Mouse (Mus musculus): ENCODE measurements around the gene Rpn1. TPM values are rescaled to one million over a fixed set of nuclear protein-coding genes. Genes with fewer than 3 reads are reported as not detected.

Gene Rpn1
- polyA plus RNA-seq, 1 experiment from 2014 or later: 173 TPM

DNA sequence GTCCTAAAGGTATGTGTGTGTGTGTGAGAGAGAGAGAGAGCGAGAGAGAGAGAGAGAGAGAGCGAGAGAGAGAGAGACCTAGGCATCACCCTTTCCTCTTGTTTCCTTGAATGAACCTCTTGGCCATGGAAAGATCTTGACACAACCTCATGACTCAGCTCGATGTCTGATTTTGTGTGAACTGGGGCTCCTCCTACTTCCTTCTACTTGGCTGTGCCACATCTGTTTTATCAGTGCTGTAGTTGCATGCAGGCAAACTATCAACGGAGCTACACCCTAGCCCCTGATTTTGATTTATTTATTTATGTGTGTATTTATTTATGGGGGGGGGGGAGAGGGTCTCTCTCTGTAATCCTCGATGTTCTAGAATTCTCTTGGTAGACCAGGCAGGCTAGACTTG is 36.4 kb upstream of the Rpn1 start:
- no peaks in the 10 kb centered on the region for H3K27me3 ChIP-seq (ENCODE audit: control insufficient read depth, insufficient read depth, low read depth, low read length)
- H3K36me3 ChIP-seq (ENCODE audit: control insufficient read depth, insufficient read depth): no peaks in the 10 kb centered on the region
- no peak overlapping the region for H3K4me2 ChIP-seq (ENCODE audit: low read depth, low read length)
- H3K27ac ChIP-seq (ENCODE audit: low read length): no peak overlapping the region; the same call in 1 of the 2 replicates
- H3K4me3 ChIP-seq (ENCODE audit: low read depth, low read length): no peak overlapping the region
- ATAC-seq (ENCODE audit: low read depth): no peak
- WGBS (ENCODE audit: insufficient replicate concordance): 27% methylated on average over 5 of the region's 5 CpGs
- peaks cover 27% of the 10 kb centered on the region for H3K4me1 ChIP-seq (ENCODE audit: control insufficient read depth, low read depth, low read length)
- no peak overlapping the region for H3K9ac ChIP-seq (ENCODE audit: low read depth, low read length)
- no peaks in the 10 kb centered on the region for H3K9me3 ChIP-seq (replicated peaks; ENCODE audit: control insufficient read depth, low read length)

DNA sequence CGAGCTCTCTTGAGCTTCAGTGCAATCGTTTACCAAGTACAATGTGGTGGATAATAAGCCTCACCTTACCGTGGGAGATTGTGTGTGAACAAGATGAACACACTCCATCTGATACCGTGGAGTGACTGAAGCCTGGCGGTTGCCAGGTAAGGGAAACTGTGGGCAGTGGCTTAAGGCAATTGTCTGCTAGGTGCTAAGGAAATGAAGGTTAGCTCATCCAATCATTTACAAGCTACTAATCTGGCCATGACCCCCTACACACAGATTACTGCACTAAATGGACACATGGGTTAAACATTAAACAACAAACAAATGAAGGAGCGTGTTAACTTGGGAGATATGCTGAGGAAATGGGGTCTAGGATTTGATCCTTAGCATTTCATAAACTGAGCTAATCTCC is 35.3 kb upstream of the Rpn1 start:
- H3K9me3 ChIP-seq (replicated peaks; ENCODE audit: control insufficient read depth, low read length): no peaks in the 10 kb centered on the region
- H3K4me1 ChIP-seq (ENCODE audit: control insufficient read depth, low read depth, low read length): peaks cover 16% of the 10 kb centered on the region
- no peak overlapping the region for H3K4me3 ChIP-seq (ENCODE audit: low read depth, low read length)
- H3K4me2 ChIP-seq (ENCODE audit: low read depth, low read length): peak overlapping the region; percentile 21; the same call in 1 of the 2 replicates
- ATAC-seq (ENCODE audit: low read depth): peak; percentile 39
- no peaks in the 10 kb centered on the region for H3K27me3 ChIP-seq (ENCODE audit: control insufficient read depth, insufficient read depth, low read depth, low read length)
- H3K27ac ChIP-seq (ENCODE audit: low read length): peak overlapping the region; percentile 64
- H3K9ac ChIP-seq (ENCODE audit: low read depth, low read length): no peak overlapping the region
- no peaks in the 10 kb centered on the region for H3K36me3 ChIP-seq (ENCODE audit: control insufficient read depth, insufficient read depth)
- 60% methylated on average over 6 of the region's 6 CpGs for WGBS (ENCODE audit: insufficient replicate concordance)

- Histone ChIP-seq H3K4me3 (ENCODE audit: low read depth, low read length) (no peak overlapping the region), H3K9me3 (replicated peaks; ENCODE audit: control insufficient read depth, low read length) (no peaks in the 10 kb centered on the region), H3K27ac (ENCODE audit: low read length) (no peak overlapping the region), H3K4me2 (ENCODE audit: low read depth, low read length) (no peak overlapping the region), H3K36me3 (ENCODE audit: control insufficient read depth, insufficient read depth) (no peaks in the 10 kb centered on the region), H3K9ac (ENCODE audit: low read depth, low read length) (no peak overlapping the region), H3K4me1 (ENCODE audit: control insufficient read depth, low read depth, low read length) (peaks cover 10% of the 10 kb centered on the region), H3K27me3 (ENCODE audit: control insufficient read depth, insufficient read depth, low read depth, low read length) (no peaks in the 10 kb centered on the region)
- 82% methylated on average over 5 of the region's 5 CpGs for WGBS (ENCODE audit: insufficient replicate concordance)
- no peak for ATAC-seq (ENCODE audit: low read depth)
Measured at GRCm38 (mm10) chr6:88051206-88051605, 33.1 kb upstream of the Rpn1 start.

- no peaks in the 10 kb centered on the region for H3K9me3 ChIP-seq (replicated peaks; ENCODE audit: control insufficient read depth, low read length)
- no peak overlapping the region for H3K4me3 ChIP-seq (ENCODE audit: low read depth, low read length)
- H3K9ac ChIP-seq (ENCODE audit: low read depth, low read length): no peak overlapping the region
- WGBS (ENCODE audit: insufficient replicate concordance): 36% methylated on average over 11 of the region's 11 CpGs
- 0 out of 2 replicates have a peak, but pooled peaks have one; percentile 20 for ATAC-seq (ENCODE audit: low read depth)
- H3K4me2 ChIP-seq (ENCODE audit: low read depth, low read length): no peak overlapping the region
- no peaks in the 10 kb centered on the region for H3K36me3 ChIP-seq (ENCODE audit: control insufficient read depth, insufficient read depth)
- H3K4me1 ChIP-seq (ENCODE audit: control insufficient read depth, low read depth, low read length): peaks cover 4% of the 10 kb centered on the region; the same call in 1 of the 2 replicates
- no peaks in the 10 kb centered on the region for H3K27me3 ChIP-seq (ENCODE audit: control insufficient read depth, insufficient read depth, low read depth, low read length)
- H3K27ac ChIP-seq (ENCODE audit: low read length): 0 out of 2 replicates have a peak overlapping the region, but pooled peaks have one; percentile 15
Measured at GRCm38 (mm10) chr6:88053228-88054080, 30.8 kb upstream of the Rpn1 start.

DNA sequence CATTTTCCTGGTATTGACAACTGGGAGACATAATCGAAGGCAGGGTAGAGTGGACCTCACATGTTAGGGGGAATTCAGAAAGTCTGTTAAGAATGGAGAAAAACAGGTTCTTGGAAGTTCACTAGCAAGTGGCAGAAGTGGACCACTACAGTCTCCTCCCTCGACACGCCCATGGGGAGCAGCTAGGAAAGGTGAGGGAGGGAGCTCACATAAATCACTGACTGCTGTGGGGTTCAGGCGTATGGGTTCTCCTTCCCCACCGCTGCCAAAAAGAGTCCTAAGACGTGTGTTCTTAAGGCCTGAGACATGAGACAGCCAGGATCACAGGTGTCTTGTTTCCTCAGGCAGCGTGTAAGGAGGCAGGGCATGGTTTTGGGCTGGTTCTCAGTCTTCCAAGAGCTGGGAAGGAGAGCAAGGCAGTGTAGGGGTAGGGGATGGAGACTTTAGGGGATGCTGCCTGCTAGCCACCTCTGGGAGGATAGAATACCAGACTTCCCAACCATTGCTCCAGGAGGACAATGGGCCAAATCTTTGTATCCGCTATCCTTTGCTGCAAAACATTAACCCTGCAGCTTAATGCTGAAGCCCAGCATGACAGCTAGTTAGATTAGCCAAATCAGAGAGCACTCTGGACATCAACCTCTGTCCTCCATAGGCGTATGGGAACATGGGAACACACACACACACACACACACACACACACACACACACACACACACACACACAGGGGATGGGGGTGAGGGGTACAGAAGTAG is 30.0 kb upstream of the Rpn1 start:
- no peak for ATAC-seq (ENCODE audit: low read depth)
- Histone ChIP-seq H3K4me1 (ENCODE audit: control insufficient read depth, low read depth, low read length) (peaks cover 4% of the 10 kb centered on the region; the same call in 1 of the 2 replicates), H3K4me2 (ENCODE audit: low read depth, low read length) (no peak overlapping the region), H3K27me3 (ENCODE audit: control insufficient read depth, insufficient read depth, low read depth, low read length) (no peaks in the 10 kb centered on the region), H3K36me3 (ENCODE audit: control insufficient read depth, insufficient read depth) (no peaks in the 10 kb centered on the region), H3K27ac (ENCODE audit: low read length) (0 out of 2 replicates have a peak overlapping the region, but pooled peaks have one; percentile 15), H3K9ac (ENCODE audit: low read depth, low read length) (no peak overlapping the region), H3K9me3 (replicated peaks; ENCODE audit: control insufficient read depth, low read length) (no peaks in the 10 kb centered on the region), H3K4me3 (ENCODE audit: low read depth, low read length) (no peak overlapping the region)
- 54% methylated on average over 9 of the region's 9 CpGs for WGBS (ENCODE audit: insufficient replicate concordance)

DNA sequence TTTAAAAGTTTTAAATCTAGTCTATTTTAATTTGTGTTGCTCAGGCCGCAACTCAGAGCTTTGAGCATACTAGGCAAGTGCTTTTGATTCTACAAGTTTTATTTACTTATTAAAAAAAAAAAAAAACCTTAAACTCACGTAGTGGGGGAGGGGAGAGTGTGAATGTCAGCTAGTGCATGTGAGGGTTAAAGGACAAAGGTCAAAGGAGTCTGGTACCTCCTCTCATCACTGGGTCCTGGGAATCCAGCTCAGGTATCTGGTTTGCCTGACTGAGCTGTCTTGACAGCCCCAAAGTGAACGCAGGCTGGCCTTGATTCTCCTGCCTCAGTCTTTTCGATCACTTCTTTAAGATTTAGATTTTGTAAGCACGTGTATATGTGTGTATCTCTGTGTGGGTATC is 28.6 kb upstream of the Rpn1 start:
- Histone ChIP-seq H3K9ac (ENCODE audit: low read depth, low read length) (no peak overlapping the region), H3K4me1 (ENCODE audit: control insufficient read depth, low read depth, low read length) (peaks cover 4% of the 10 kb centered on the region; the same call in 1 of the 2 replicates), H3K27me3 (ENCODE audit: control insufficient read depth, insufficient read depth, low read depth, low read length) (no peaks in the 10 kb centered on the region), H3K4me3 (ENCODE audit: low read depth, low read length) (no peak overlapping the region), H3K4me2 (ENCODE audit: low read depth, low read length) (no peak overlapping the region), H3K36me3 (ENCODE audit: control insufficient read depth, insufficient read depth) (no peaks in the 10 kb centered on the region), H3K27ac (ENCODE audit: low read length) (peak overlapping the region; percentile 60; the same call in 1 of the 2 replicates), H3K9me3 (replicated peaks; ENCODE audit: control insufficient read depth, low read length) (no peaks in the 10 kb centered on the region)
- 52% methylated on average over 5 of the region's 5 CpGs for WGBS (ENCODE audit: insufficient replicate concordance)
- ATAC-seq (ENCODE audit: low read depth): no peak

GRCm38 (mm10) chr6:88056866-88057265 is 27.4 kb upstream of the Rpn1 start:
- H3K4me2 ChIP-seq (ENCODE audit: low read depth, low read length): no peak overlapping the region
- H3K4me1 ChIP-seq (ENCODE audit: control insufficient read depth, low read depth, low read length): peaks cover 4% of the 10 kb centered on the region; the same call in 1 of the 2 replicates
- H3K36me3 ChIP-seq (ENCODE audit: control insufficient read depth, insufficient read depth): no peaks in the 10 kb centered on the region
- no peak for ATAC-seq (ENCODE audit: low read depth)
- WGBS (ENCODE audit: insufficient replicate concordance): 58% methylated on average over 5 of the region's 5 CpGs
- H3K27ac ChIP-seq (ENCODE audit: low read length): no peak overlapping the region
- no peaks in the 10 kb centered on the region for H3K9me3 ChIP-seq (replicated peaks; ENCODE audit: control insufficient read depth, low read length)
- no peak overlapping the region for H3K9ac ChIP-seq (ENCODE audit: low read depth, low read length)
- no peak overlapping the region for H3K4me3 ChIP-seq (ENCODE audit: low read depth, low read length)
- no peaks in the 10 kb centered on the region for H3K27me3 ChIP-seq (ENCODE audit: control insufficient read depth, insufficient read depth, low read depth, low read length)

- no peak overlapping the region for H3K9ac ChIP-seq (ENCODE audit: low read depth, low read length)
- peaks cover 5% of the 10 kb centered on the region for H3K4me1 ChIP-seq (ENCODE audit: control insufficient read depth, low read depth, low read length)
- H3K9me3 ChIP-seq (replicated peaks; ENCODE audit: control insufficient read depth, low read length): no peaks in the 10 kb centered on the region
- H3K27me3 ChIP-seq (ENCODE audit: control insufficient read depth, insufficient read depth, low read depth, low read length): no peaks in the 10 kb centered on the region
- H3K4me2 ChIP-seq (ENCODE audit: low read depth, low read length): no peak overlapping the region
- no peak overlapping the region for H3K27ac ChIP-seq (ENCODE audit: low read length)
- no peak overlapping the region for H3K4me3 ChIP-seq (ENCODE audit: low read depth, low read length)
- no peak for ATAC-seq (ENCODE audit: low read depth)
- no peaks in the 10 kb centered on the region for H3K36me3 ChIP-seq (ENCODE audit: control insufficient read depth, insufficient read depth)
- 71% methylated on average over 5 of the region's 5 CpGs for WGBS (ENCODE audit: insufficient replicate concordance)
Measured at GRCm38 (mm10) chr6:88059903-88060302, 24.4 kb upstream of the Rpn1 start.

Data from liver, embryonic 16.5 days (tissue).